Mouse (Mus musculus): ENCODE data around the gene Zfp974.
"Not testable (repeated sequence)": the region's sequence is repeated elsewhere in the genome, so short reads cannot be mapped to it uniquely, and the experiment has no call there.

DNA sequence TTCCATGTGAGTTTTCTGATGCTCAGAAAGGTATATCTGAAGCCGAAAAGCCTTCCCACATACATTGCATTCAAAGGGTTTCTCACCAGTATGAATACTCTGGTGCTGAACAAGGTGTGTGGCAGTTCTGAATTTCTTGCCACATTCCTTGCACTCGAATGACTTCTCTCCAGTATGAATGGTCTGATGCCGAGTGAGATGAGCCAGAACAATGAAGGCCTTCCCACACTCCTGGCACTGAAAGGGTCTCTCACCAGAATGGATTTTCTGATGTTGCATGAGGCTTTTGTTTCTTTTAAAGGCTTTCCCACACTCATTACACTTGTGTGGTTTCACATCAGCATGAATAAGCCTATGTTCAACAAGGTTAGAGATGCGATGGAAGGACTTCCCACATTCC lies 18.3 kb downstream of the Zfp974 start:
- not testable (repeated sequence) for TF ChIP-seq GATA1 (IDR thresholded peaks at IDR 0.05; ENCODE audit: borderline replicate concordance, low read length); CTCF (IDR thresholded peaks at IDR 0.05; ENCODE audit: low read depth, low read length); GATA2 (IDR thresholded peaks at IDR 0.05; ENCODE audit: borderline replicate concordance, low read depth, low read length)

All from G1E (cell line).